Mouse (Mus musculus): ENCODE results near the gene Gm10354. TPM values are rescaled to one million over a fixed set of nuclear protein-coding genes. Genes with fewer than 3 reads are reported as not detected.
"Not testable (repeated sequence)": the region's sequence is repeated elsewhere in the genome, so short reads cannot be mapped to it uniquely, and the experiment has no call there.

Gm10354 gene
- polyA plus RNA-seq, 1 experiment from 2014 or later: not detected

DNA sequence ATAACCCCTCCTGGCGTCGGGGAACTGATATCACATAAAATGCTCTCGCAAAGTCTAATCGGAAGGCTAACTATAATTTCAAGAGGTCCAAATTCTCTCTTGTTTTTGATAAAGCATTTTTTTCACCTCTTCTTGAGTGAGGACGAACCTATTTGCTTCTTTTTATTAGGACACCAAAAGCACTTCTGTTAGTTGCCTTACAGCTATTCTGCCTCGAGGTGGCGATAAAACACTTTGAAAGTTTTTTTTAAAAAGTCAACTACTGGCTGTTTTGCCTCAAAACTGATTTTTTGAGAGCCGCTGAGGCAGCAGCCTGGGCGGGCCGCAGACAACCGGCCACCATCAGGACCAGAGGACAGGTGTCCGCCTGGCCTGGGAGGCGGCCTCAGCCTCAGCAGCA lies 14.9 kb downstream of the Gm10354 start:
- H3K27me3 ChIP-seq (ENCODE audit: control insufficient read depth, insufficient read depth, low read depth, low read length); H3K36me3 ChIP-seq (ENCODE audit: control insufficient read depth, insufficient read depth); H3K4me2 ChIP-seq (ENCODE audit: low read depth, low read length); ATAC-seq (ENCODE audit: low read depth); H3K27ac ChIP-seq (ENCODE audit: low read length); H3K4me1 ChIP-seq (ENCODE audit: control insufficient read depth, low read depth, low read length); H3K9ac ChIP-seq (ENCODE audit: low read depth, low read length); H3K4me3 ChIP-seq (ENCODE audit: low read depth, low read length); H3K9me3 ChIP-seq (replicated peaks; ENCODE audit: control insufficient read depth, low read length): not testable (repeated sequence)
- WGBS (ENCODE audit: insufficient replicate concordance): 62% methylated on average over 13 of the region's 13 CpGs

DNA sequence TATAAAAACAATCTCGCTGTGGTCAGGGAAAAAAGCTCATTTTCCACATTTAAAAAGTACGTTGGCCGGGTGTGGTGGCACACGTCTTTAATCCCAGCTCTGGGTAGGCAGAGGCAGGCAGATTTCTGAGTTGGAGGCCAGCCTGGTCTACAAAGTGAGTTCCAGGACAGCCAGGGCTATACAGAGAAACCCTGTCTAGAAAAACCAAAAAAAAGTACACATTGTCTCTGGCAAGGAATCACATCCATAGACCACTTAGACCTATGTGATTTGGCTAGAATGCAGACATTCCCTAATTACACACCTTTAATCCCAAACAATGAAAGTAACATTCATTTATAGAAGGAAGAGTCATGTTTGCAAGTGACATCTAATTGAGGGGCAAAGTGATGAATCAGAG lies 17.2 kb downstream of the Gm10354 start:
- H3K4me3 ChIP-seq (ENCODE audit: low read depth, low read length); H3K4me1 ChIP-seq (ENCODE audit: control insufficient read depth, low read depth, low read length); H3K4me2 ChIP-seq (ENCODE audit: low read depth, low read length); H3K9me3 ChIP-seq (replicated peaks; ENCODE audit: control insufficient read depth, low read length); ATAC-seq (ENCODE audit: low read depth); H3K36me3 ChIP-seq (ENCODE audit: control insufficient read depth, insufficient read depth); H3K27me3 ChIP-seq (ENCODE audit: control insufficient read depth, insufficient read depth, low read depth, low read length); H3K27ac ChIP-seq (ENCODE audit: low read length); H3K9ac ChIP-seq (ENCODE audit: low read depth, low read length): not testable (repeated sequence)
- WGBS (ENCODE audit: insufficient replicate concordance): 59% methylated on average over 4 of the region's 4 CpGs

DNA sequence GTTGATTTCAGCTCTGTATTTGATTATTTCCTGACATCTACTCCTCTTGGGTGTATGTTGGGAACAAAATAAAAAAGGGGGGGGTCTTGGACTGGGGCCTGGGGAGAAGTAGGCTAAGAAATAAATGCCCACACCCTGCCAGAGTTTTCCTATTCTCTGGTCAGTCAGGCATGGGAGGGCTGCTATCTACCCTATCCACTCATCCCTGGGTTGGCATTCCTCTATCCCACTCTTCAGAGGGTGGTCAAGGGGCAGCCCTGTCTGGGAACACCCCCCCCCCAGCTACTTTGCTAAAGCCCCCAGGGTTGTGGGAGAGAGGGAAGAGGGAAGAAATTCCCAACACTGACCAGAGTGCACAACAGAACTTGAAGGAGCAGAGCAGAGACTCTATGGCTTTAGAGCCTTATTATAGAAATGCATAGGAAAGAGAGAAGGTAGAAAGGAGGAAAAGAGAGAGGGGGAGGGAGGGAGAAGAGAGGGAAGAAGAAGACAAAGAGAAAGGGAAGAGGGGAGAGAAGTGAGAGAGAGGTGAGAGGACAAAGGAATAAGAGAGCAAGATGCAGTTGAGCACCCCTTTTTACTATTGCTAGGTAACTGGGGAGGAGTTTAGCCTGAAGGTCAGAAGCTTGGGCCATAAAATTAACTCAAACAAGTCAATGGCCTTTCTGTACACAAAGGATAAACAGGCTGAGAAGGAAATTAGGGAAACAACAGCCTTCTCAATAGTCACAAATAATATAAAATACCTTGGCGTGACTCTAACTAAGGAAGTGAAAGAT lies 22.6 kb downstream of the Gm10354 start:
- 65% methylated on average over 1 of the region's 1 CpGs for WGBS (ENCODE audit: insufficient replicate concordance)
- not testable (repeated sequence) for H3K27ac ChIP-seq (ENCODE audit: low read length); H3K4me2 ChIP-seq (ENCODE audit: low read depth, low read length); H3K27me3 ChIP-seq (ENCODE audit: control insufficient read depth, insufficient read depth, low read depth, low read length); ATAC-seq (ENCODE audit: low read depth); H3K9me3 ChIP-seq (replicated peaks; ENCODE audit: control insufficient read depth, low read length); H3K4me3 ChIP-seq (ENCODE audit: low read depth, low read length); H3K9ac ChIP-seq (ENCODE audit: low read depth, low read length); H3K36me3 ChIP-seq (ENCODE audit: control insufficient read depth, insufficient read depth); H3K4me1 ChIP-seq (ENCODE audit: control insufficient read depth, low read depth, low read length)

DNA sequence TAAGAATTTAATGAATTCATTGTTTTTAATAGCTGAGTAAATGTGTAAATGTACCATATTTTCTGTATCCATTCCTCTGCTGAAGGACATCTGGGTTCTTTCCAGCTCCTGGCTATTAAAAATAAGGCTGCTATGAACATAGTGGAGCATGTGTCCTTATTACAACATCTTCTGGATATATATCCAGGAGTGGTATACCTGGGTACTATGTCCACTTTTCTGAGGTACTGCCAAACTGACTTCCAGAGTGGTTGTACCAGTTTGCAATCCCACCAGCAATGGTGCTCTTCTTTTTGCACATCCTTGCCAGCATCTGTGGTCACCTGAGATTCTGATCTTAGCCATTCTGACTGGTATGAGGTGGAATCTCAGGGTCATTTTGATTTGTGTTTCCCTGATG lies 25.1 kb downstream of the Gm10354 start:
- not testable (repeated sequence) for H3K36me3 ChIP-seq (ENCODE audit: control insufficient read depth, insufficient read depth); H3K27me3 ChIP-seq (ENCODE audit: control insufficient read depth, insufficient read depth, low read depth, low read length); H3K4me3 ChIP-seq (ENCODE audit: low read depth, low read length); H3K27ac ChIP-seq (ENCODE audit: low read length); H3K9ac ChIP-seq (ENCODE audit: low read depth, low read length); H3K4me2 ChIP-seq (ENCODE audit: low read depth, low read length); H3K9me3 ChIP-seq (replicated peaks; ENCODE audit: control insufficient read depth, low read length); H3K4me1 ChIP-seq (ENCODE audit: control insufficient read depth, low read depth, low read length); ATAC-seq (ENCODE audit: low read depth)

DNA sequence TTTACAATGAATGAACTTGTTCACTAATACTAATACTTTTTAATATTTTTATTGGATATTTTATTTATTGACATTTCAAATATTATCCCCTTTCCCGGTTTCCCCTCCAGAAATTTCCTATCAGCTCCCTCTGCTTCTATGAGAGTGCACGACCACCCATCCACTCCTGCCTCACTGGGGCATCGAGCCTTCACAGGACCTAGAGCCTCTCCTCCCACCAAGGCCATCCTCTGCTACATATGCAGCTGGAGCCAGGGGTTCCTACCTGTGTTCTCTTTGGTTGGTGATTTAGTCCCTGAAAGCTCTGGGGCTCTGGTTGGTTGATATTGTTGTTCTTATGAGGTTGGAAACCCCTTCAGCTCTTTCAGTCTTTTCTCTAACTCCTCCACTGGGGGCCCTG lies 26.0 kb downstream of the Gm10354 start:
- not testable (repeated sequence) for ATAC-seq (ENCODE audit: low read depth); H3K9ac ChIP-seq (ENCODE audit: low read depth, low read length); H3K4me1 ChIP-seq (ENCODE audit: control insufficient read depth, low read depth, low read length); H3K4me3 ChIP-seq (ENCODE audit: low read depth, low read length); H3K4me2 ChIP-seq (ENCODE audit: low read depth, low read length); H3K27ac ChIP-seq (ENCODE audit: low read length); H3K27me3 ChIP-seq (ENCODE audit: control insufficient read depth, insufficient read depth, low read depth, low read length); H3K36me3 ChIP-seq (ENCODE audit: control insufficient read depth, insufficient read depth); H3K9me3 ChIP-seq (replicated peaks; ENCODE audit: control insufficient read depth, low read length)
- 50% methylated on average over 3 of the region's 3 CpGs for WGBS (ENCODE audit: insufficient replicate concordance)

DNA sequence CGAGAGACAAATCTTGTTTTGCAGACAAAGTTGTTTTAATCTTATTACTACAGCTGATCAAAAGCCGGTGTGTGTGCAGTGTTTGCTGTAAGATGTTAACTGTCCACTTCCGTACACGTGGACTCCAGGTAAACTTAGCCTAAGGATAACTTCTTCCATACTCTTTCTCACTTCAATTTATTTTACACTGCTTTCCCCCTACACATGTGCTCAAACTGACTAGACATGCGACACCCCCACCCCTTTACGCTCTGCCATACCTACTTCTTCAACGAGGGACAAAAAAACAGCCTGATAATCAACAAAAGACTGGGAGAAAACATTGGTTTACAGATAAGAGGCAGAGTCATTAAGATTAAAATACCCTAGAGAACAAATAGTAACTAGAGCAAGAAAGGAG lies 26.9 kb downstream of the Gm10354 start:
- not testable (repeated sequence) for H3K4me1 ChIP-seq (ENCODE audit: control insufficient read depth, low read depth, low read length); H3K4me3 ChIP-seq (ENCODE audit: low read depth, low read length); ATAC-seq (ENCODE audit: low read depth); H3K9me3 ChIP-seq (replicated peaks; ENCODE audit: control insufficient read depth, low read length); H3K27me3 ChIP-seq (ENCODE audit: control insufficient read depth, insufficient read depth, low read depth, low read length); H3K4me2 ChIP-seq (ENCODE audit: low read depth, low read length); H3K36me3 ChIP-seq (ENCODE audit: control insufficient read depth, insufficient read depth); H3K27ac ChIP-seq (ENCODE audit: low read length); H3K9ac ChIP-seq (ENCODE audit: low read depth, low read length)
- 49% methylated on average over 7 of the region's 7 CpGs for WGBS (ENCODE audit: insufficient replicate concordance)

DNA sequence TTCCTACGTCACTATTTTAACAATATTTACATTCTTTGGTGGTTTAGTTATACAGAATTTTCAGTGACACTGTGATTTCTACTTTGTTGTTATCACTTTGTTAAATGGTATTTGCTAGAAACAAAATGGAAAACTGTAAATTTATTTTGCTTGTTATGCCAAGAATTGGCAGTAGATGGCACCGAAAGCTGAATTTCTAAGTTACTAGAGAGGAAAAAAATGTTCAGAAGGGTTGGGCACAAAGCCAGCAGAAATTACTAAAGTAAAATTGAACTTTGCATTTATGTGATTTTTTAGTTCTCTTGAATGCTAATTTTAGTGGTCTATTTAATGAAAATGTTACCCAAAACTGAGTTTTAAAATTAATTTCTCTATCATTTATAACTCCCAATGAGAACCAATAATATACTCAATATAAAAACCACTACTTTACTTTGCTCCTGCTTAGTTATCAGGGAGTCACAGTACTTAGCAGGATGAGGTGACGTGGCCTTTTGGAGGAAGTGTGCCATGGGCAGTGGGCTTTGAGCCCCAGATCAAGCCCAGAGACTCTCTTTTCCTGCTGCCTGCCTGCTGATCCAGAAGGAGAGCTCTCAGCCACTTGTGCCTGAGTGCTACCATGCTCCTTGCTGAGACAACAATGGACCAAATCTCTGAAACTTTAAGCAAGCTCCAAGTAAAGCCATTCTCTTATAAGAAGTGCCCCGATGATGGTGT lies 31.1 kb downstream of the Gm10354 start:
- H3K27me3 ChIP-seq (ENCODE audit: control insufficient read depth, insufficient read depth, low read depth, low read length); H3K4me3 ChIP-seq (ENCODE audit: low read depth, low read length); H3K4me2 ChIP-seq (ENCODE audit: low read depth, low read length); H3K36me3 ChIP-seq (ENCODE audit: control insufficient read depth, insufficient read depth); ATAC-seq (ENCODE audit: low read depth); H3K9me3 ChIP-seq (replicated peaks; ENCODE audit: control insufficient read depth, low read length); H3K27ac ChIP-seq (ENCODE audit: low read length); H3K4me1 ChIP-seq (ENCODE audit: control insufficient read depth, low read depth, low read length); H3K9ac ChIP-seq (ENCODE audit: low read depth, low read length): not testable (repeated sequence)
- WGBS (ENCODE audit: insufficient replicate concordance): 35% methylated on average over 4 of the region's 4 CpGs

DNA sequence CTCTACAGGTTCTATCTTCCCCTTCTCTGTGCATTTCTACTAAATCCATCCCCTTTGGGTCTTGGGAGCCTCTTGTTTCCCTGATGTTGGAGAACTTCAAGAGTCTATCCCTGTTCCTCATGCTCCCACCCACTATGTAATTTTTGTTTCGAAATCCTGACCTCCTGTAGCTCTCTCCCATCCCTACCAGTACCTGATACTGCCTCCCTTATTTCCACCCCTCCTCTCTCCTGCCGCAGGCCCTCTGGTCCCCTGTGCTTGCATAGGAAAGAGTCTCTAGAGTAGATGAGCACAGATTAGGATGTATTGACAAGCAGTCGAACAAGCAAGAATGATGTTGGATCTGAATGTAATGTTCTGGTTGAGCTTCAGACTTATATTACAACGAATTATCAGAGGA lies 33.2 kb downstream of the Gm10354 start:
- not testable (repeated sequence) for ATAC-seq (ENCODE audit: low read depth); H3K4me2 ChIP-seq (ENCODE audit: low read depth, low read length)

DNA sequence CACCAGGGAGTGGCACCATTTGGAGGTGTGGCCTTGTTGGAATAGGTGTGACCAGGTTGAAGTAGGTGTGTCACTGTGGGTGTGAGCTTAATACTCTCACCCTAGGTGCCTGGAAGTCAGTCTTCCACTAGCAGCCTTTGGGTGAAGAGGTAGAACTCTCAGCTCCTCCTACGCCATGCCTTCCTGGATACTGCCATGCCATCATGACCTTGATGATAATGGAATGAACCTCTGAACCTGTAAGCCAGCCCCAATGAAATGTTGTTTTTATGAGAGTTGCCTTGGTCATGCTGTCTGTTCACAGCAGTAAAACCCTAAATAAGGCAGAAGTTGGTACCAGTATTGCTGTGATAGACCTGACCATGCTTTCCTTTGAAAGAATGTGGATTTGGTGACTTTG lies 37.7 kb downstream of the Gm10354 start:
- ATAC-seq (ENCODE audit: low read depth); H3K9ac ChIP-seq (ENCODE audit: low read depth, low read length); H3K4me2 ChIP-seq (ENCODE audit: low read depth, low read length); H3K4me3 ChIP-seq (ENCODE audit: low read depth, low read length); H3K9me3 ChIP-seq (replicated peaks; ENCODE audit: control insufficient read depth, low read length); H3K27me3 ChIP-seq (ENCODE audit: control insufficient read depth, insufficient read depth, low read depth, low read length); H3K36me3 ChIP-seq (ENCODE audit: control insufficient read depth, insufficient read depth); H3K4me1 ChIP-seq (ENCODE audit: control insufficient read depth, low read depth, low read length); H3K27ac ChIP-seq (ENCODE audit: low read length): not testable (repeated sequence)
- WGBS (ENCODE audit: insufficient replicate concordance): 53% methylated on average over 1 of the region's 1 CpGs

More for the DNA sequence above, 33.2 kb downstream of the Gm10354 start:
- H3K27me3 ChIP-seq (ENCODE audit: control insufficient read depth, insufficient read depth, low read depth, low read length); H3K9me3 ChIP-seq (replicated peaks; ENCODE audit: control insufficient read depth, low read length); H3K4me3 ChIP-seq (ENCODE audit: low read depth, low read length); H3K9ac ChIP-seq (ENCODE audit: low read depth, low read length); H3K27ac ChIP-seq (ENCODE audit: low read length); H3K4me1 ChIP-seq (ENCODE audit: control insufficient read depth, low read depth, low read length); H3K36me3 ChIP-seq (ENCODE audit: control insufficient read depth, insufficient read depth): not testable (repeated sequence)
- 43% methylated on average over 4 of the region's 4 CpGs for WGBS (ENCODE audit: insufficient replicate concordance)

Data from liver, embryonic 16.5 days (tissue).